Mouse (Mus musculus) adrenal gland, adult 18-20 months (tissue): ENCODE measurements around the gene Ccdc187. TPM values are rescaled to one million over a fixed set of nuclear protein-coding genes. Genes with fewer than 3 reads are reported as not detected.

Experiments
- DNase-seq, 2 experiments: peaks; one replicate each; pipeline ENCODE4 v3.0.0; 2021 to 2022; ENCODE audit warnings: low spot score in 2 of 2
- total RNA-seq, 2 experiments: library from RNA; stranded (reverse); gene quantifications; 1 replicate in 1 of 2; 2 replicates in 1 of 2; pipeline ENCODE4 v1.2.3; 2021

The Ccdc187 gene
- total RNA-seq, 2 experiments from 2014 or later = 0.50 to 0.74 TPM

GRCm38 (mm10) chr2:26316576-26317246 lies 22.4 kb upstream of the Ccdc187 start:
- peak in 1 of 2 experiments; percentile 20 for DNase-seq

GRCm38 (mm10) chr2:26315925-26316311 lies 21.6 kb upstream of the Ccdc187 start:
- peak in 1 of 2 experiments; percentile 47 for DNase-seq

DNA sequence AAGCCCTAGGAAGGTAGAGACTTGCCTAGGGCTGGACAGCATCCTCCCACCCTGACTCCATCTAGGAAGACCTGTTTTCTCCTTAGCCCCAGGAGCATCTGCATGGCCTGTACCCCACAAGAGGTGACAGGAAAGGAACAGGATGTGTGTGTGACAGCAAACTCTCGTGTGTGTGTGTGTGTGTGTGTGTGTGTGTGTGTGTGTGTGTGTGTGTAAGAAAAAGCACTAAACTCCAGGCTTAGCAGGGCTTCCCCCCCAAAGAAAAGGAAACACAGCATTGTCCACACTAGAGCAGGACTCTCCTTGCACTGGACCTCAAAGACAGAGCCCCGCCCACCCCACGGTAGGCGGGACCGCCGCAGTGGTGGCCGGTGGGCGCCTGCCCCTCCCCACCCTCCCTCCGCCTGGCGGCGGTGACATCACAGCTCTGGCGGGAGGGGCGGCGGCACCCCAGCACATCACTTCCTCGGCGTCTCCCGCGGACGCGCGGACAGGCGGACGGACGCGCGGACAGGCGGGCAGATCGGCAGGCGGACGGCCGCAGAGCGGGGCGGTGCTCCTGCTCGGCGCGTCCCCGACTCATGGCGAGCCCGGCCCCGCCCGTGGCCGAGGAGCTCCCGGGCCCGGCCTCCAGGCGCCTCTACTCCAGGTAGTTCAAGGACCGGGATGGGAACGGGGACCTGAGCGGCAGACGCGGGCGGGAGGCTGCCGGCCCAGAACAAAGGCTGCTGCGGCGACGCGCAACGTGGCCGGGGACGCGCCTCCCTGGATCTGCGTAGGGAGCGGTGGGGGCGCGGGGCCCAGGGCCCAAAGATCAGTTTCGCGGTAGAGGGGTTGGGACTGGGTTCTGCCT lies 20.9 kb upstream of the Ccdc187 start, which contains the start of gene Gpsm1:
Gpsm1 (plus strand) TSS at position 444 of the 853 bp plus-strand sequence.
- peak; percentile 78 to 81 for DNase-seq

- peak in 1 of 2 experiments; percentile 30 for DNase-seq
These were observed 20.1 kb upstream of the Ccdc187 start for GRCm38 (mm10) chr2:26314281-26315071.

GRCm38 (mm10) chr2:26313394-26313793 lies 19.0 kb upstream of the Ccdc187 start:
- no peak for DNase-seq

GRCm38 (mm10) chr2:26312812-26313211 lies 18.5 kb upstream of the Ccdc187 start:
- DNase-seq = no peak

- DNase-seq = no peak
These were observed 17.6 kb upstream of the Ccdc187 start for GRCm38 (mm10) chr2:26311936-26312335.

- no peak for DNase-seq
These were observed 15.4 kb upstream of the Ccdc187 start for GRCm38 (mm10) chr2:26309739-26310138.

DNA sequence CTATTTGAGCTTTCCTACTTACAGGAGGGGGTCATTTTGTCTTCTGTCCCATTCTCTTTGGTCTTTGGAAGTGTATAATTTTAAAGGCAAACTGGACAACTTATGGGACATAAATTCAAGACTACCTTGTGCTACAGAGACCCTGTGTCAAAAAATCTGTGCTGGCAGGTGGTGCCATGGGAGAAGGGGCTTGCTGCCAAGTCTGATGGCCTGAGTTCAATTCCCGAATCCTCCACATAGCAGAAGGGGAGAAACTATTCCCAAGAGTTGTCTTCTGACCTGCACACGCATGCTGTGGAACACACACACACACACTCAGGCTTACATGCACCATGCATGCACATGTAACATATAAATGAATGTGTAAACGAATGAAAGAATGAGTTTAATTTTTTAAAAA lies 12.3 kb upstream of the Ccdc187 start:
- DNase-seq = no peak

GRCm38 (mm10) chr2:26305555-26305954 lies 11.2 kb upstream of the Ccdc187 start:
- DNase-seq = no peak

- DNase-seq = no peak
These were observed 10.4 kb upstream of the Ccdc187 start for GRCm38 (mm10) chr2:26304711-26305110.

- DNase-seq = no peak
These were observed 7.7 kb upstream of the Ccdc187 start for GRCm38 (mm10) chr2:26302005-26302503.

GRCm38 (mm10) chr2:26300808-26301174 lies 6.4 kb upstream of the Ccdc187 start:
- peak; percentile 79 to 85 for DNase-seq

DNA sequence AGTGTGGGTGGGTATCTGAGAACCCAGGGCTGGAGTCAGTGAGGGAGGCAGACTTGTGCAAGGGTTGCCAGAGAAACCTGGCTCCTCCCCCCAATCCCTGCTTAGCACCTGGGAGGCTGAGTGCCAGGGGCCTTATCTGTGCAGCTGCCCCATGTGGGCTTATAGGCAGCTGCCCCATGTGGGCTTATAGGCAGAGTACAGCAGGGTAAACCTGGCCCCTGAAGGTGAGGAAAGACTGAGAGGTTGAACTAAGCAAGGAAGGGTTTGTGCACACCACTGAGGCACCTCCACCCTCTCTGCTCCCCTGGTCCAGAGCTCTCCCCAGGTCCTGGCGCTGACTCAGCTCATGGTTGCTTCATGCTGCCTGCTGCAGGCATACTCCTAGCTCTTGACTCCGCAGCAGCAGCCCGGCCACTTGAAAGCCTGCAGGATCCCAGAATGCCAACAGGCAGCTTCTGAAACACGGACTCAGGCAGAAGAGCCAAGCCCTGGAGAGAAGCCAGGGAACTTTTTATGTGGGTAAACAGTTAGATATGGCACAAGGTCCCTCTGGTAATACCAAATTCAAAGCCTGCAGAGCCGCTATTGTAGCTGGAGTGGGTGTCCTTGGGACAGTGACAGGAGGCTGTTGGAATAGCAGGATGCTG lies 5.9 kb upstream of the Ccdc187 start:
- peak in 1 of 2 experiments; percentile 48 for DNase-seq

- no peak for DNase-seq
These were observed 5.0 kb upstream of the Ccdc187 start for GRCm38 (mm10) chr2:26299336-26299735.

- DNase-seq = no peak
These were observed 4.5 kb upstream of the Ccdc187 start for GRCm38 (mm10) chr2:26298856-26299230.

- no peak for DNase-seq
These were observed 4.0 kb upstream of the Ccdc187 start for GRCm38 (mm10) chr2:26298208-26298855.

- DNase-seq = no peak
These were observed 2.3 kb upstream of the Ccdc187 start for GRCm38 (mm10) chr2:26296606-26297195.

GRCm38 (mm10) chr2:26290133-26290532 lies 4.2 kb downstream of the Ccdc187 start:
- DNase-seq = no peak

GRCm38 (mm10) chr2:26286391-26286790 lies 8.0 kb downstream of the Ccdc187 start:
- DNase-seq = no peak
